Mouse (Mus musculus) CD4-positive, CD25-positive, alpha-beta regulatory T cell, adult 4 months (primary cell): Measurements from ENCODE around the gene Rpa3. TPM values are rescaled to one million over a fixed set of nuclear protein-coding genes. Genes with fewer than 3 reads are reported as not detected.

Source experiments
- ATAC-seq: one replicate; pipeline ENCODE4 v1.8.0; 2017
- polyA plus RNA-seq, 2 experiments: library from polyadenylated mRNA; unstranded; fragments of 100-300 nt; shearing (Covaris generic); gene quantifications; one replicate each; pipeline ENCODE4 v1.2.1; 2017

Rpa3 gene
- polyA plus RNA-seq, 2 experiments from 2014 or later = 57.4 to 69.3 TPM

GRCm38 (mm10) chr6:8209047-8209865, 49.7 kb downstream of the Rpa3 start, which contains the start of gene Mios:
Mios (plus strand) TSS chr6:8209222.
- peak; percentile 95 for ATAC-seq

Other genes with a start within 250 kb of the Rpa3 start
- not detected for gene Col28a1, start 66.6 kb downstream of the Rpa3 start, polyA plus RNA-seq
- 10 to 100 TPM; 11.5 to 12.6 TPM for gene Mios, start 50.0 kb downstream of the Rpa3 start, polyA plus RNA-seq
- 10 to 100 TPM; 13.8 to 14.3 TPM for gene Umad1, start 115 bp upstream of the Rpa3 start, polyA plus RNA-seq
- gene Gm45062, start 277 bp upstream of the Rpa3 start, polyA plus RNA-seq = 10 to 100 TPM; 57.3 to 62.9 TPM